8 mouse cellular contexts compared by ENCODE assay signal in the genomic region with DNA sequence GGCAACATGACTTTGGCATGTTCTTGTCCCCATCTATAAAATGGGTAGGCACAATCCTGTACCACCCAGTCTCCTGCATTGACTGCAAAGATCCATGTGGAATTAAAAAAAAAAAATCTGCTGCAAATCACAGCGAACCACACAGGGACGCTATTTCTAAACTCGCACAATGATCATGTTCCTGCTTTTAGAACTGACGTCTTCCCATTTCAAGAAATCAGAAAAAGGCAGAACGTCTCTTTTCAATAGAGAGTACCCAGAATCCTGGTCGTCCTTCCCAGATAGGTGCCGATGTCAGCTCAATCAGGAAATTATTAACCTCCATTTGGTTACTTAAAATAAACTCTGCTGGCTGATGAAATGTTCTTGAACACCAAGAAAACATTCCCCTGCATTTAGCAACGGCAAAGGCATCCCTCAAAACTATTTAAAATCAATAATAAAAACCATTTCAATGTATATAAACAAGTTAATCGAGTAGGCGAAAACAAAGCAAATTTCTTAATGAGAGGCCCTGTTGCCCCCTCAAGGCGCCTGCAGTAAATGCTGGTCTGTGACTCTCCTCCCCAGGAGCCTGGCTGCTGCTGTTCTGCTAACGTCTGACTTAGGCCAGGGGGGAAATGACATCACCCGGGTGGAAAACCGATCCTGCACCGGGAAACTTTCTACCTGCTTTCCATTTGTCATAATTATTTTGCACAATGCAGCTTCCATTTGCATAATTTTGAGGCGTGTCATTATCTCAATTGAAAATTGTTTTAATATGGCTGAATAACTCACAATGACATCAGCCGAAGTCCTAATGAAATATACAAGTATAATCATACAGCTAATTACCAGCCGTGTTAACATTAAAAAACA. TPM values are rescaled to one million over a fixed set of nuclear protein-coding genes. Genes with fewer than 3 reads are reported as not detected.
A peak's percentile ranks its signal among the peaks of the same experiment; 100 is the strongest.
DNase-seq lines count a peak whose midpoint lies in the region; ATAC-seq lines count a peak whose summit lies in the region.

No protein-coding gene starts in this region.

- ATAC-seq in heart, embryonic 12.5 days (ENCODE audit: insufficient number of reproducible peaks, low FRiP score) = no peak
- no peak for ATAC-seq in liver, embryonic 13.5 days (ENCODE audit: low read depth)

- H3K4me2 ChIP-seq in heart, embryonic 12.5 days = peak overlapping the region; percentile 59
- H3K4me2 ChIP-seq in liver, embryonic 13.5 days = peak overlapping the region; percentile 29

- DNase-seq in thymus, postnatal 14 days = peak; percentile 18
- DNase-seq in thymus, postnatal 10 days (ENCODE audit: low spot score in 2 of 2) = no peak
- DNase-seq in embryonic facial prominence, embryonic 10.5 days (ENCODE audit: low spot score) = peak; percentile 66
- peak; percentile 77 for DNase-seq in kidney, adult 9 months
- DNase-seq in liver, embryonic 13.5 days = no peak
- DNase-seq in right cerebral cortex, postnatal 10 days (ENCODE audit: low spot score in 2 of 2) = peak; percentile 48 to 61
- DNase-seq in c-Kit-positive CD71-positive TER-119-positive erythroid progenitor cells, embryonic 14.5 days (ENCODE audit: low spot score) = no peak

- H3K27me3 ChIP-seq in embryonic facial prominence, embryonic 10.5 days (replicated peaks; ENCODE audit: low read depth, poor library complexity, severe bottlenecking) = no peaks in the 10 kb centered on the region
- no peaks in the 10 kb centered on the region for H3K27me3 ChIP-seq in heart, embryonic 12.5 days (replicated peaks)
- H3K27me3 ChIP-seq in liver, embryonic 13.5 days = peaks cover 34% of the 10 kb centered on the region

- WGBS in embryonic facial prominence, embryonic 10.5 days = 24% methylated on average over 18 of the region's 18 CpGs
- WGBS in heart, embryonic 12.5 days = 26% methylated on average over 18 of the region's 18 CpGs
- WGBS in liver, embryonic 13.5 days (ENCODE audit: insufficient replicate concordance) = 21% methylated on average over 18 of the region's 18 CpGs

- peak overlapping the region; percentile 77 for H3K4me3 ChIP-seq in embryonic facial prominence, embryonic 10.5 days
- peak overlapping the region; percentile 23 for H3K4me3 ChIP-seq in heart, embryonic 12.5 days
- no peak overlapping the region for H3K4me3 ChIP-seq in liver, embryonic 13.5 days (replicated peaks)

- peak overlapping the region; percentile 50 for H3K9ac ChIP-seq in heart, embryonic 12.5 days
- H3K9ac ChIP-seq in liver, embryonic 13.5 days = no peak overlapping the region

- no peaks in the 10 kb centered on the region for H3K9me3 ChIP-seq in embryonic facial prominence, embryonic 10.5 days
- H3K9me3 ChIP-seq in heart, embryonic 12.5 days (replicated peaks) = no peaks in the 10 kb centered on the region
- H3K9me3 ChIP-seq in liver, embryonic 13.5 days (replicated peaks) = no peaks in the 10 kb centered on the region

- H3K36me3 ChIP-seq in embryonic facial prominence, embryonic 10.5 days (replicated peaks) = peaks cover 27% of the 10 kb centered on the region
- H3K36me3 ChIP-seq in heart, embryonic 12.5 days = peaks cover 18% of the 10 kb centered on the region
- no peaks in the 10 kb centered on the region for H3K36me3 ChIP-seq in liver, embryonic 13.5 days

- peaks cover 23% of the 10 kb centered on the region for H3K4me1 ChIP-seq in embryonic facial prominence, embryonic 10.5 days
- peaks cover 5% of the 10 kb centered on the region; the same call in 1 of the 2 replicates for H3K4me1 ChIP-seq in heart, embryonic 12.5 days (replicated peaks)
- peaks cover 14% of the 10 kb centered on the region; the same call in 1 of the 2 replicates for H3K4me1 ChIP-seq in liver, embryonic 13.5 days (replicated peaks)

- H3K27ac ChIP-seq in embryonic facial prominence, embryonic 10.5 days (replicated peaks) = peak overlapping the region; percentile 30; the same call in 1 of the 2 replicates
- H3K27ac ChIP-seq in heart, embryonic 12.5 days (ENCODE audit: poor library complexity, severe bottlenecking) = peak overlapping the region; percentile 51; the same call in 1 of the 2 replicates
- no peak overlapping the region for H3K27ac ChIP-seq in liver, embryonic 13.5 days

RNA-seq across cellular contexts. Expression of gene Arid5b, which starts 3.4 kb away (rescaled TPM):
- 13.9 and 19.7 TPM in 2 replicates for polyA plus RNA-seq in embryonic facial prominence, embryonic 10.5 days (2016; fragmentation: Nextera tagmentation; extraction: Ambion mirVana)
- 18.9 and 19.3 TPM in 2 replicates for polyA plus RNA-seq in heart, embryonic 12.5 days (2016; fragmentation: Nextera tagmentation; extraction: Ambion mirVana)
- 4.1 and 4.6 TPM in 2 replicates for polyA plus RNA-seq in liver, embryonic 13.5 days (2015; fragmentation: Nextera tagmentation; extraction: Ambion mirVana)

Comparison
In these comparisons a context has a peak if more than half of its experiments do, and no peak if none do; other contexts are left out.
1. DNase-seq: peak in thymus, postnatal 14 days (single experiment), embryonic facial prominence, embryonic 10.5 days (single experiment), kidney, adult 9 months (single experiment) and right cerebral cortex, postnatal 10 days (2 of 2); none in thymus, postnatal 10 days (0 of 2), liver, embryonic 13.5 days (single experiment) and c-Kit-positive CD71-positive TER-119-positive erythroid progenitor cells, embryonic 14.5 days (single experiment).